Mouse (Mus musculus) urinary bladder, postnatal 36 days (tissue): ENCODE data around the gene Tnrc6c.

Experiments
- DNase-seq, 2 experiments: peaks; one replicate each; pipeline ENCODE4 v3.0.0; 2022; ENCODE audit warnings: low spot score in 2 of 2, mixed read lengths in 1 of 2

The Tnrc6c gene

GRCm38 (mm10) chr11:117674531-117674930 lies 20.4 kb downstream of the Tnrc6c start:
- DNase-seq = no peak

- no peak for DNase-seq
Measured at GRCm38 (mm10) chr11:117676649-117677048, 22.6 kb downstream of the Tnrc6c start.

DNA sequence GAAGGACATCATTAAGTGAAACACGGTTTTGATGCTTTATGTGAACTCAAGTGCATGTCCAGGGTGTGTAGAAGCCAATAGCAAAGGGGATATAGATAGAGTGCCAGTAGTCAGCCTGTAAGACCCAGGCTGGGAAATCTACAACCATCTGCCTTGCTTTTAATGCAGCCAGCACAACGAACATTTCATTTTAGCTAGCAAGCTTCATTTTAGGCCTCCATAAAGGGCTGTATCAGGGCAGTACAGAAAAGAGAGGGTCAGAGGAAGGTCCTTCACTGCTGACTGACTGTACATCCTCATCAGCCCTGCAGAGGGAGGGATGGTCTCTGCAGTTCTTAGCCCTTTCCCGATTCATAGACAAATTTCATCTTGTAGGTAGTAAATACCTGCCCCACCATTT lies 23.0 kb downstream of the Tnrc6c start:
- no peak for DNase-seq

DNA sequence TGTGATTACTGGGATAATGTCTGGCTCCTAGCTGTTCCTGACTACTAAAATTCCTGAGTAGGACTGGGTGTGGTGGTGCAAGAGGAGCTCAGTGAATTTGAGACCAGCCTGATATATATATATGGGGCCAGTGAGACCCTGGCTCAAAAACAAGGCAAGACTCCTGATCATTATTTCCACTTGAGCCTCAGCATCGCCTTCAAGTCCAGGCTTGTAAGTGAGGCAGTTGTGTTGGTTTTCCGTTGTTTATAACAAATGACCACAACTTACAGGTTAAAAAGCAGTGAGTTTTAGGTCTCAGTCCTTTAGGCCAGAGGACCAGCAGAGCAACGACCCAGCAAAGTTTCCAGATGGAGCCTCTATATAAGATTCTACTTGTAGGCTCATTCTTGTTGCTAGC lies 23.5 kb downstream of the Tnrc6c start:
- no peak for DNase-seq

DNA sequence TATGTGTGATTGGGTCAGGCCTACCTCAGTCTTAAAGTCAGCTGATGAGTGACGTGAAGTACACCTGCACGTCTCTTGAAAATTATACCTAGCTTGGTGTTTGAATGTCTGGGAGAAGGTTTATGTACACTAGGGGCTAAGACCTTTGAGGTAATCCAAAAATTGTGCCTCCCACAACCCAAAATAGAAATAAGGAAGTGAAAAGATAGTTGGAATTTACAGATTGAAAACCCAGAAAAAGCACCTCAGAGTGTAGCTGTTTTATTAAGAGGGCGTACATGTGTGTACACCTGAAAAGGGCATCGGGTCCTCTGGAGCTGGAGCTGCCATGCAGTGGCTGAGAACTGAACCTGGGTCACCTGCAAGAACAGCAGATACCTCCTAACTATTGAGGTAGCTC lies 24.1 kb downstream of the Tnrc6c start:
- DNase-seq = no peak

DNA sequence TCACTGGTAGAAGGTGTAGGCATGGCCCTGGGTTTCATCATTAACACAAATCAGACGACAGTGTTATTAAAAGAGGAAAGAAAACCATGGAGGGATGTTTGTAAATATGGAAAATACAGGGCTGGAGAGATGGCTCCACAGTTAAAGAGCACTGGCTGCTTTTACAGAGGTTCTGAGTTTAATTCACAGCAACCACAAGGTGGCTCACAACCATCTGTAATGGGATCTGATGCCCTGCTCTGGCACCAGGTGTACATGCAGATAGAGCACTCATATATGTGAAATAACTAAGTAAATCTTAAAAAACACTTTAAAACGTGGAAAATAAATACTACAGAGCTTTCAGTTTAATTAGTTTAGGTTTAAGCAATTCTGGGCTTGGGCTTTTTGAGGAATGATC lies 24.7 kb downstream of the Tnrc6c start:
- no peak for DNase-seq

DNA sequence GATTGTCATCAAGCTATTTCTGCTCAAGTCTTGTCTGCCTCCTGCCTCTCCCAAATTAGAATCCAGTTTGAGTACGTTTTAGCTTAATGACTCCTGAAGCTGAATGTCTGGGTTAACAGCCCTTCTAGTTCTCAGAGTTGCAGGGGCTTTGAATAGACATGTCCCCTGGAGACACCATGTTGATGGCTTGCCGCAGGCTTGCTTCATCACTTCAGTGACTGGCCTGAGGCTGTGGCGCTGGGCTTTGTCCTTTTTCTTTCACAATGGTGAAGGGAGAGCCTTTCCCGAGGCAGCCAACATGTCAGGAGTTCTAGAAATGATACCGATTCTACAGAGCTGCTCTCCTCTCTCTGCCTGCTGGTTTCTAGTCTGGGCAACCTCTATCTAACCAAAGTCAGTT lies 30.6 kb downstream of the Tnrc6c start:
- no peak for DNase-seq

DNA sequence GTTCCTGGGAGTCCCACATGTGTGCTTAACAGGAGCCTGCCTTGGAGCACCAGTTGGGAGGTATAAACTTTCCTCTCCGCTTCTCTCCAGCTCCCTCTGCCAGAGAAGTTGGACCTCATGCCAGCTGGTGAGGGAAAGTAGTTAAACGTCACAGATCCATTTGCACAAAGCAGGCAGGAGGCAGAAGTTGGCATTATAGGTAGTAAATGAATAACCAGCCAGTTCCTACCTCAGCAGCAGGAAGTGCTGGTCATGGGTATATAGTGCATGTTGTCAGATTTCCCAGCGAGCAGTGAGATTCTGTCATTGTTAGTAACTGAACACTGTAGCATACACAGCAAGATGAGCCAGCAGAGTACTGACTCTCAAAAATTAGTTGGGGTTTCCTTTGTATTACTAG lies 31.4 kb downstream of the Tnrc6c start:
- no peak for DNase-seq

GRCm38 (mm10) chr11:117686021-117686420 lies 31.9 kb downstream of the Tnrc6c start:
- DNase-seq = peak in 1 of 2 experiments; percentile 15

DNA sequence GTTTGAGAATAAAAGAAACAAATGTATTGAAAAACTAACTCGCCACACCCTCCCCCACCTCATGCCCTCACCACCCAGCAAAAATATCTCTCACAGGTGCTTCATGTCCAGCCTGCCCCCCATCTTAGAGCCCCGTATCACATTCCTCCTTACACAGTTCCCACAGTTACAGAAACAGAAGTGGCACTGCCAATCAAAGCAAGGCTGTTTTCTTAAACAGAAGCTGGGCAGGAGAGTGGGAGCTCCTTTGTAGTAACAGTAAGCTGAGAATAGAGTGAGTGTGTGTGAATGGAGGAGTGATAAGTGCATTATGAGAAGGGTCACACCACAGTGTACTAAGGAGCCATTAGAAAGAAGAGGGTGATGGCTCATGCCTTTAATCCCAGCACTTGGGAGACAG lies 34.5 kb downstream of the Tnrc6c start:
- no peak for DNase-seq

DNA sequence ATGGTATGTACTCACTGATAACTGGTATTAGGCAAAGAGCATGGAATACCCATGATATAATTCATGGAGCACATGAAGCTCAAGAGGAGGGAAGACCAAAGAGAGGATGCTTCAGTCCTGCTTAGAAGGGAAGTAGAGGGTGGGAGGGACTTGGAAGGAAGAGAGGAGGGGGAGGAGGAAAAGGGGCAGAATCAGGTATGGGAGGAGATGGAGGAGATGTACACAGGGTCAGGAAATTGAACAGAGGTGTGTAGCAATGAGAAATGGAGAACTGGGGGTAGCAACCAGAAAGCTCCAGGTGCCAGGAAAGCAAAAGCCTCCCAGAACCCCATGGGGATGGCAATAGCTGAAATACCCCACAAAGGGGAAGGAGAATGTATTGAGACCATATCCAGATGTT lies 37.2 kb downstream of the Tnrc6c start:
- no peak for DNase-seq

GRCm38 (mm10) chr11:117694050-117694449 lies 40.0 kb downstream of the Tnrc6c start:
- DNase-seq = no peak

GRCm38 (mm10) chr11:117696585-117696984 lies 42.5 kb downstream of the Tnrc6c start:
- DNase-seq = no peak

- DNase-seq = no peak
Measured at GRCm38 (mm10) chr11:117700871-117701270, 46.8 kb downstream of the Tnrc6c start.

DNA sequence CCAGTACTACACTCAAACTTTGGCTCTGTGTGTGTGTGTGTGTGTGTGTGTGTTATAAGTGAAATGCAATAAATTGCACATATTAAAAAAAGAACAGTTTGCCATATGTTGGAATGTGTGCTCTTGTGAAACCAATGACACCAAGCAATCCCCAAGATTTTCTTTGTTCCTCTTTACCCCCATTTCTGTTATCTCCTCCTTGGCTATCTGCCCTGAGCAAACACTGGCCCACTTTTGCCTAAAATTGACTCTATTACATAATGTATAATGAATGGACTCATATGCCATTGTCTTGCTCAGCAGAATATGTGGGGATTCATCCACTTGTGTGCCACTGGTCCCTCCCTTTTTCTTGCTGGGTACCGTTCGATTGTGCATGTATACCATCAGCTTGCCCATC lies 52.2 kb downstream of the Tnrc6c start:
- DNase-seq = no peak

GRCm38 (mm10) chr11:117707238-117707637 lies 53.1 kb downstream of the Tnrc6c start:
- DNase-seq = no peak

- DNase-seq = peak in 1 of 2 experiments; percentile 34
Measured at GRCm38 (mm10) chr11:117709308-117709707, 55.2 kb downstream of the Tnrc6c start.

DNA sequence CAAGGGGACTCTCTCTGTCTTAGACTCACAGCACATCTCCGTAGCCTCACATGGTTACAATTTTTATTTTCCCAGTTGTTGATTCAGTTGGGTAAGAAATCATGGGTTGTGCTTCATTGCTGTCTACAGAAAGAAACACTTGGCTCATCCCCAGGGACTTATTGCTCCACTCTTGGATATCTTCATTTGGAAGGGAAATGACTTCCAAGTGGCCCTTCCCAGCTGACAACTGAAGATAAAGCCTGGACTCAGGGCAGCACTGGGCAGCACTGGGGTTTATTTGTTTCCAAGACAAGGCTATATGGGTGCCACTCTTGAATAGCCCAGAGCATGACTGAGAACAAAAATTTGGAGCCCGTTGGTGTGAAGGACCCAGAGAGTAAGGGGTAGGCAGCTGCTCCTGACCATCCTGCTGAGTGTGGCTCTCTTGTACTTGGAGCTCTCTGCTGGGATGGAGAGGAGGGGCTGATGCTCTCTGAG lies 56.8 kb downstream of the Tnrc6c start:
- peak in 1 of 2 experiments; percentile 52 for DNase-seq

DNA sequence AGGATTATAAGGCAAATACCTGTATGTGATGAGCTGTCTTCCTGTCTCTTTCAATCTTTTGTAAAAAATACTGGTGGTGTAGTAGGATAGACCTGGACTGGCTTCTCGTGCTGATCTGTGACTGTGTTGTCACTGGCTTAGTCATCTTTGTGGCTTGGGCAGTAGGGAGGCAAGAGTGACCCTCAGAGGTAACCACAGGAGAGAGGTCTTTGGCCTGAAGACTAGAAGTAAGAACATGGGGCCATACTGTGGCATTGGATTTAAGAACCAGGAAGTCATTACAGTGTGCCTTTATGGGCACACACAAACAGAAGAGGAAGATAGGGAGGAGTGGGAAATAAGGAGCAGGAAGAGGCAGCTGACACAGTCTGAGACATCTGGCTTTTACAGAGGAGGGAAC lies 58.0 kb downstream of the Tnrc6c start:
- DNase-seq = no peak

GRCm38 (mm10) chr11:117713375-117713774 lies 59.3 kb downstream of the Tnrc6c start:
- DNase-seq = no peak

- DNase-seq = no peak
Measured at GRCm38 (mm10) chr11:117718838-117719237, 64.7 kb downstream of the Tnrc6c start.

- no peak for DNase-seq
Measured at GRCm38 (mm10) chr11:117724604-117725301, 70.7 kb downstream of the Tnrc6c start.

- no peak for DNase-seq
Measured at GRCm38 (mm10) chr11:117727031-117727430, 72.9 kb downstream of the Tnrc6c start.

- DNase-seq = no peak
Measured at GRCm38 (mm10) chr11:117728245-117728644, 74.2 kb downstream of the Tnrc6c start.
